Mouse (Mus musculus): ENCODE measurements around the gene Lsamp.
"Not testable (repeated sequence)": the region's sequence is repeated elsewhere in the genome, so short reads cannot be mapped to it uniquely, and the experiment has no call there.

The Lsamp gene

GRCm38 (mm10) chr16:41974866-41975719 lies 1990.9 kb downstream of the Lsamp start:
- in situ Hi-C loops (cut with MboI; ENCODE audit: unreplicated experiment in 2 of 2), result no loop called here

GRCm38 (mm10) chr16:41976897-41977296 lies 1992.7 kb downstream of the Lsamp start:
- in situ Hi-C loops (cut with MboI; ENCODE audit: unreplicated experiment in 2 of 2), result no loop called here

GRCm38 (mm10) chr16:41996956-41997355 lies 2012.8 kb downstream of the Lsamp start:
- in situ Hi-C loops (cut with MboI; ENCODE audit: unreplicated experiment in 2 of 2), result no loop called here

- in situ Hi-C loops (cut with MboI; ENCODE audit: unreplicated experiment in 2 of 2), result no loop called here
Observed at GRCm38 (mm10) chr16:42002925-42003324, 2018.8 kb downstream of the Lsamp start.

- in situ Hi-C loops (cut with MboI; ENCODE audit: unreplicated experiment in 2 of 2), result not testable (repeated sequence)
Observed at GRCm38 (mm10) chr16:42003506-42003905, 2019.3 kb downstream of the Lsamp start.

- in situ Hi-C loops (cut with MboI; ENCODE audit: unreplicated experiment in 2 of 2), result no loop called here
Observed at GRCm38 (mm10) chr16:42004166-42004565, 2020.0 kb downstream of the Lsamp start.

GRCm38 (mm10) chr16:42014937-42015336 lies 2030.8 kb downstream of the Lsamp start:
- in situ Hi-C loops (cut with MboI; ENCODE audit: unreplicated experiment in 2 of 2), result no loop called here

GRCm38 (mm10) chr16:42015443-42015842 lies 2031.3 kb downstream of the Lsamp start:
- in situ Hi-C loops (cut with MboI; ENCODE audit: unreplicated experiment in 2 of 2), result no loop called here

GRCm38 (mm10) chr16:42016791-42017643 lies 2032.9 kb downstream of the Lsamp start:
- in situ Hi-C loops (cut with MboI; ENCODE audit: unreplicated experiment in 2 of 2), result no loop called here

- in situ Hi-C loops (cut with MboI; ENCODE audit: unreplicated experiment in 2 of 2), result no loop called here
Observed at GRCm38 (mm10) chr16:42022566-42022965, 2038.4 kb downstream of the Lsamp start.

GRCm38 (mm10) chr16:42032030-42032429 lies 2047.9 kb downstream of the Lsamp start:
- in situ Hi-C loops (cut with MboI; ENCODE audit: unreplicated experiment in 2 of 2), result no loop called here

- in situ Hi-C loops (cut with MboI; ENCODE audit: unreplicated experiment in 2 of 2), result no loop called here
Observed at GRCm38 (mm10) chr16:42033449-42033848, 2049.3 kb downstream of the Lsamp start.

GRCm38 (mm10) chr16:42048138-42048537 lies 2064.0 kb downstream of the Lsamp start:
- in situ Hi-C loops (cut with MboI; ENCODE audit: unreplicated experiment in 2 of 2), result no loop called here

GRCm38 (mm10) chr16:42059927-42060326 lies 2075.8 kb downstream of the Lsamp start:
- in situ Hi-C loops (cut with MboI; ENCODE audit: unreplicated experiment in 2 of 2), result no loop called here

- in situ Hi-C loops (cut with MboI; ENCODE audit: unreplicated experiment in 2 of 2), result no loop called here
Observed at GRCm38 (mm10) chr16:42074325-42074724, 2090.2 kb downstream of the Lsamp start.

- in situ Hi-C loops (cut with MboI; ENCODE audit: unreplicated experiment in 2 of 2), result no loop called here
Observed at GRCm38 (mm10) chr16:42079573-42079972, 2095.4 kb downstream of the Lsamp start.

- in situ Hi-C loops (cut with MboI; ENCODE audit: unreplicated experiment in 2 of 2), result no loop called here
Observed at GRCm38 (mm10) chr16:42081611-42082010, 2097.4 kb downstream of the Lsamp start.

- in situ Hi-C loops (cut with MboI; ENCODE audit: unreplicated experiment in 2 of 2), result no loop called here
Observed at GRCm38 (mm10) chr16:42097510-42097909, 2113.3 kb downstream of the Lsamp start.

GRCm38 (mm10) chr16:42102186-42102585 lies 2118.0 kb downstream of the Lsamp start:
- in situ Hi-C loops (cut with MboI; ENCODE audit: unreplicated experiment in 2 of 2), result no loop called here

GRCm38 (mm10) chr16:42102635-42103034 lies 2118.5 kb downstream of the Lsamp start:
- in situ Hi-C loops (cut with MboI; ENCODE audit: unreplicated experiment in 2 of 2), result no loop called here

- in situ Hi-C loops (cut with MboI; ENCODE audit: unreplicated experiment in 2 of 2), result no loop called here
Observed at GRCm38 (mm10) chr16:42112251-42112650, 2128.1 kb downstream of the Lsamp start.

Measured in v-Abl transformed pro-B cells (cell line).